Mouse (Mus musculus) kidney, postnatal 0 days (tissue): ENCODE results near the gene Rbm28. TPM values are rescaled to one million over a fixed set of nuclear protein-coding genes. Genes with fewer than 3 reads are reported as not detected.
"Not testable (repeated sequence)": the region's sequence is repeated elsewhere in the genome, so short reads cannot be mapped to it uniquely, and the experiment has no call there.

Experiments used
- ATAC-seq: fragments of 200-750 bp; cut with Nextera tagmentation; replicated peaks from 2 replicates; pipeline ENCODE4 v1.8.0; 2017; ENCODE audit warnings: low read depth, moderate number of reproducible peaks, moderate TSS enrichment, moderate library complexity; ENCODE audit not compliant: low FRiP score
- DNase-seq: peaks from one replicate; pipeline ENCODE4 v3.0.0-alpha.2; 2016; ENCODE audit warnings: low spot score
- H3K27ac ChIP-seq: fragments of 300-500 bp; sonication (generic); 2 replicates; pipeline ENCODE4 v1.5.1; 2014; ENCODE audit warnings: mild to moderate bottlenecking
- H3K27me3 ChIP-seq: fragments of 300-500 bp; sonication (generic); 2 replicates; pipeline ENCODE4 v1.6.1; 2014; ENCODE audit warnings: low read length, mixed read lengths; ENCODE audit not compliant: insufficient read depth
- H3K36me3 ChIP-seq: fragments of 300-500 bp; sonication (generic); 2 replicates; pipeline ENCODE4 v1.6.1; 2014; ENCODE audit warnings: low read length, mixed read lengths; ENCODE audit not compliant: insufficient read depth
- H3K4me1 ChIP-seq: fragments of 300-500 bp; sonication (generic); replicated peaks from 2 replicates; pipeline ENCODE4 v1.6.1; 2014; ENCODE audit warnings: antibody characterized with exemption, low read length, mixed read lengths; ENCODE audit not compliant: insufficient read depth
- H3K4me2 ChIP-seq: fragments of 300-500 bp; sonication (generic); 2 replicates; pipeline ENCODE4 v1.6.1; 2014; ENCODE audit warnings: mild to moderate bottlenecking, low read length, moderate library complexity, mixed read lengths
- H3K4me3 ChIP-seq: fragments of 300-500 bp; sonication (generic); replicated peaks from 2 replicates; pipeline ENCODE4 v1.5.1; 2014; ENCODE audit warnings: low read depth, low read length
- H3K9ac ChIP-seq: fragments of 300-500 bp; sonication (generic); 2 replicates; pipeline ENCODE4 v1.6.1; 2014; ENCODE audit warnings: low read depth, low read length
- H3K9me3 ChIP-seq: fragments of 300-500 bp; sonication (generic); replicated peaks from 2 replicates; pipeline ENCODE4 v1.6.1; 2016; ENCODE audit warnings: low read length, inconsistent platforms, mixed read lengths
- CTCF ChIP-seq: IDR thresholded peaks from 2 replicates; pipeline ENCODE4 v1.5.1; 2016; ENCODE audit warnings: antibody characterized with exemption, low read depth, mild to moderate bottlenecking, moderate library complexity
- WGBS: fragments of 180-500 bp; shearing (Covaris S2); extraction: QIAGEN DNeasy Blood & Tissue Kit; methylation state at CpG from one replicate; pipeline ENCODE4 v1.1.7; 2014; 5-methylcytosine and 5-hydroxymethylcytosine counted together
- polyA plus RNA-seq: library from polyadenylated mRNA; unstranded; fragments of >200 nt; fragmentation: Nextera tagmentation; extraction: Ambion mirVana; gene quantifications from 2 replicates; pipeline ENCODE4 v1.2.1, GENCODE M21; 2015

Gene Rbm28
- polyA plus RNA-seq, 1 experiment from 2014 or later, result 26.6 TPM

- H3K9ac ChIP-seq, result peak overlapping the region; percentile 48
- DNase-seq, result peak; percentile 25
- peak; percentile 45; the same call in 1 of the 2 replicates for ATAC-seq
- H3K4me3 ChIP-seq, result peak overlapping the region; percentile 51
- H3K9me3 ChIP-seq, result no peaks in the 10 kb centered on the region
- H3K36me3 ChIP-seq, result no peaks in the 10 kb centered on the region
- peak overlapping the region; percentile 98 for H3K4me2 ChIP-seq
- H3K27ac ChIP-seq, result no peak overlapping the region
- H3K27me3 ChIP-seq, result peaks cover 19% of the 10 kb centered on the region
- H3K4me1 ChIP-seq, result peaks cover 16% of the 10 kb centered on the region; the same call in 1 of the 2 replicates
- no peak for TF ChIP-seq CTCF
- WGBS, result under 1% methylated on average over 60 of the region's 63 CpGs
These were observed 5.5 kb upstream of the Rbm28 start for GRCm38 (mm10) chr6:29170063-29170921.

- Histone ChIP-seq H3K36me3 (no peaks in the 10 kb centered on the region), H3K4me1 (peaks cover 16% of the 10 kb centered on the region; the same call in 1 of the 2 replicates), H3K4me2 (peak overlapping the region; percentile 98), H3K9ac (0 out of 2 replicates have a peak overlapping the region, but pooled peaks have one; percentile 48), H3K9me3 (no peaks in the 10 kb centered on the region), H3K4me3 (peak overlapping the region; percentile 51), H3K27ac (no peak overlapping the region), H3K27me3 (peaks cover 19% of the 10 kb centered on the region)
- no peak for ATAC-seq
- WGBS, result 11% methylated on average over 12 of the region's 12 CpGs
- no peak for TF ChIP-seq CTCF
- no peak for DNase-seq
These were observed 4.9 kb upstream of the Rbm28 start for GRCm38 (mm10) chr6:29169675-29170062.

GRCm38 (mm10) chr6:29168871-29169270 is 4.1 kb upstream of the Rbm28 start:
- DNase-seq, result no peak
- WGBS, result 53% methylated on average over 2 of the region's 2 CpGs
- no peak overlapping the region for H3K4me3 ChIP-seq
- no peak overlapping the region for H3K4me2 ChIP-seq
- peaks cover 17% of the 10 kb centered on the region; the same call in 1 of the 2 replicates for H3K4me1 ChIP-seq
- no peaks in the 10 kb centered on the region for H3K9me3 ChIP-seq
- no peak overlapping the region for H3K27ac ChIP-seq
- H3K36me3 ChIP-seq, result no peaks in the 10 kb centered on the region
- H3K27me3 ChIP-seq, result peaks cover 17% of the 10 kb centered on the region
- ATAC-seq, result no peak
- TF ChIP-seq CTCF, result no peak
- no peak overlapping the region for H3K9ac ChIP-seq

GRCm38 (mm10) chr6:29166196-29166595 is 1.4 kb upstream of the Rbm28 start:
- H3K27ac ChIP-seq, result no peak overlapping the region
- H3K27me3 ChIP-seq, result peaks cover 12% of the 10 kb centered on the region
- TF ChIP-seq CTCF, result peak; percentile 82
- peaks cover 20% of the 10 kb centered on the region; the same call in 1 of the 2 replicates for H3K4me1 ChIP-seq
- H3K36me3 ChIP-seq, result no peaks in the 10 kb centered on the region
- DNase-seq (peak; percentile 92), ATAC-seq (no peak)
- no peak overlapping the region for H3K4me2 ChIP-seq
- H3K9me3 ChIP-seq, result no peaks in the 10 kb centered on the region
- H3K9ac ChIP-seq, result no peak overlapping the region
- no peak overlapping the region for H3K4me3 ChIP-seq
- 7% methylated on average over 1 of the region's 1 CpGs for WGBS

- H3K9me3 ChIP-seq, H3K9ac ChIP-seq, DNase-seq, H3K4me3 ChIP-seq, H3K4me1 ChIP-seq, H3K27me3 ChIP-seq, ATAC-seq, H3K4me2 ChIP-seq, H3K27ac ChIP-seq: not testable (repeated sequence)
- peaks cover 28% of the 10 kb centered on the region for H3K36me3 ChIP-seq
- 96% methylated on average over 5 of the region's 5 CpGs for WGBS
These were observed 3.5 kb downstream of the Rbm28 start for GRCm38 (mm10) chr6:29161291-29161690.

- no peak for ATAC-seq
- 85% methylated on average over 2 of the region's 2 CpGs for WGBS
- no peak for TF ChIP-seq CTCF
- no peak overlapping the region for H3K4me3 ChIP-seq
- no peak overlapping the region for H3K27ac ChIP-seq
- no peak overlapping the region for H3K4me2 ChIP-seq
- no peak for DNase-seq
- 0 out of 2 replicates have a peak, but pooled peaks cover 5% of the 10 kb centered on the region for H3K4me1 ChIP-seq
- no peak overlapping the region for H3K9ac ChIP-seq
- no peaks in the 10 kb centered on the region for H3K27me3 ChIP-seq
- peaks cover 33% of the 10 kb centered on the region for H3K36me3 ChIP-seq
- no peaks in the 10 kb centered on the region for H3K9me3 ChIP-seq
These were observed 4.0 kb downstream of the Rbm28 start for GRCm38 (mm10) chr6:29160786-29161185.
